Mouse (Mus musculus): ENCODE results near the gene Map4k3. TPM values are rescaled to one million over a fixed set of nuclear protein-coding genes. Genes with fewer than 3 reads are reported as not detected.
"Not testable (repeated sequence)": the region's sequence is repeated elsewhere in the genome, so short reads cannot be mapped to it uniquely, and the experiment has no call there.

Map4k3 gene
- polyA plus RNA-seq, 1 experiment from 2014 or later: 23.5 TPM

DNA sequence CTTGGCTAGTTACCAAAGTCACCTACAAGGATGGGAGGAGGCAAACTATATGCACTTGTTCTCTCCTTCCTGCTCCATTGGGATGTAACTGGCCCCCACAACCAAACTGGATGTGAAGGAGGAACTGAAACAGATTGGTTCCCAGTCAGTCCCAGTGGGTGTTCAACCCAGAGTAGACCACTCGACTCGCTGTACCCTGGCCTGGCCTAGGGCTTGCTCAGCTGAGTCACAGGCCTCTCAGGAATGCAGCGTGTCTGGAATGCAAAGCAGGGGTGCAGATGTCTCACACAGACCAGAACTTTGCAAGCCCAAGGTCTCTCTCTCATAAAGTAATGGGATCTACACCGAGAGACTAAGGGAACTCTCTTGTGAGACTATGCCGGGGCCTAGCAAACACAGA is 27.8 kb upstream of the Map4k3 start:
- Histone ChIP-seq H3K27ac (no peak overlapping the region), H3K4me1 (replicated peaks) (peaks cover 8% of the 10 kb centered on the region; the same call in 1 of the 2 replicates), H3K9me3 (no peaks in the 10 kb centered on the region), H3K27me3 (no peaks in the 10 kb centered on the region), H3K4me3 (replicated peaks) (no peak overlapping the region), H3K4me2 (replicated peaks) (no peak overlapping the region), H3K36me3 (no peaks in the 10 kb centered on the region), H3K9ac (replicated peaks) (no peak overlapping the region)
- no peak for ATAC-seq
- WGBS: 85% methylated on average over 5 of the region's 5 CpGs

- Histone ChIP-seq H3K4me2 (replicated peaks) (no peak overlapping the region), H3K9me3 (no peaks in the 10 kb centered on the region), H3K36me3 (no peaks in the 10 kb centered on the region), H3K27ac (no peak overlapping the region), H3K27me3 (no peaks in the 10 kb centered on the region), H3K9ac (replicated peaks) (no peak overlapping the region), H3K4me1 (replicated peaks) (peaks cover 8% of the 10 kb centered on the region; the same call in 1 of the 2 replicates), H3K4me3 (replicated peaks) (no peak overlapping the region)
- WGBS: 89% methylated on average over 9 of the region's 9 CpGs
- no peak for ATAC-seq
These were observed 27.0 kb upstream of the Map4k3 start for GRCm38 (mm10) chr17:80755076-80755871.

- no peaks in the 10 kb centered on the region for H3K9me3 ChIP-seq
- 76% methylated on average over 8 of the region's 8 CpGs for WGBS
- no peaks in the 10 kb centered on the region for H3K36me3 ChIP-seq
- no peak overlapping the region for H3K9ac ChIP-seq (replicated peaks)
- no peak overlapping the region for H3K4me2 ChIP-seq (replicated peaks)
- H3K27me3 ChIP-seq: no peaks in the 10 kb centered on the region
- no peak overlapping the region for H3K4me3 ChIP-seq (replicated peaks)
- no peak for ATAC-seq
- H3K27ac ChIP-seq: no peak overlapping the region
- H3K4me1 ChIP-seq (replicated peaks): peaks cover 8% of the 10 kb centered on the region; the same call in 1 of the 2 replicates
These were observed 26.3 kb upstream of the Map4k3 start for GRCm38 (mm10) chr17:80754589-80754988.

GRCm38 (mm10) chr17:80752466-80752865 is 24.2 kb upstream of the Map4k3 start:
- H3K4me3 ChIP-seq (replicated peaks): no peak overlapping the region
- no peak for ATAC-seq
- H3K36me3 ChIP-seq: no peaks in the 10 kb centered on the region
- no peaks in the 10 kb centered on the region for H3K27me3 ChIP-seq
- H3K9ac ChIP-seq (replicated peaks): no peak overlapping the region
- 14% methylated on average over 1 of the region's 1 CpGs for WGBS
- no peak overlapping the region for H3K27ac ChIP-seq
- peaks cover 8% of the 10 kb centered on the region; the same call in 1 of the 2 replicates for H3K4me1 ChIP-seq (replicated peaks)
- H3K9me3 ChIP-seq: no peaks in the 10 kb centered on the region
- no peak overlapping the region for H3K4me2 ChIP-seq (replicated peaks)

GRCm38 (mm10) chr17:80739421-80739820 is 11.1 kb upstream of the Map4k3 start:
- Histone ChIP-seq H3K4me2 (replicated peaks) (no peak overlapping the region), H3K27me3 (no peaks in the 10 kb centered on the region), H3K4me1 (replicated peaks) (0 out of 2 replicates have a peak, but pooled peaks cover 3% of the 10 kb centered on the region), H3K36me3 (no peaks in the 10 kb centered on the region), H3K9ac (replicated peaks) (no peak overlapping the region), H3K9me3 (no peaks in the 10 kb centered on the region), H3K4me3 (replicated peaks) (no peak overlapping the region), H3K27ac (no peak overlapping the region)
- WGBS: 42% methylated on average over 5 of the region's 5 CpGs
- ATAC-seq: no peak

GRCm38 (mm10) chr17:80734700-80735099 is 6.4 kb upstream of the Map4k3 start:
- 76% methylated on average over 6 of the region's 6 CpGs for WGBS
- no peaks in the 10 kb centered on the region for H3K27me3 ChIP-seq
- no peak for ATAC-seq
- no peak overlapping the region for H3K4me3 ChIP-seq (replicated peaks)
- H3K27ac ChIP-seq: no peak overlapping the region
- 0 out of 2 replicates have a peak, but pooled peaks cover 3% of the 10 kb centered on the region for H3K4me1 ChIP-seq (replicated peaks)
- H3K9me3 ChIP-seq: no peaks in the 10 kb centered on the region
- H3K36me3 ChIP-seq: no peaks in the 10 kb centered on the region
- H3K9ac ChIP-seq (replicated peaks): no peak overlapping the region
- no peak overlapping the region for H3K4me2 ChIP-seq (replicated peaks)

DNA sequence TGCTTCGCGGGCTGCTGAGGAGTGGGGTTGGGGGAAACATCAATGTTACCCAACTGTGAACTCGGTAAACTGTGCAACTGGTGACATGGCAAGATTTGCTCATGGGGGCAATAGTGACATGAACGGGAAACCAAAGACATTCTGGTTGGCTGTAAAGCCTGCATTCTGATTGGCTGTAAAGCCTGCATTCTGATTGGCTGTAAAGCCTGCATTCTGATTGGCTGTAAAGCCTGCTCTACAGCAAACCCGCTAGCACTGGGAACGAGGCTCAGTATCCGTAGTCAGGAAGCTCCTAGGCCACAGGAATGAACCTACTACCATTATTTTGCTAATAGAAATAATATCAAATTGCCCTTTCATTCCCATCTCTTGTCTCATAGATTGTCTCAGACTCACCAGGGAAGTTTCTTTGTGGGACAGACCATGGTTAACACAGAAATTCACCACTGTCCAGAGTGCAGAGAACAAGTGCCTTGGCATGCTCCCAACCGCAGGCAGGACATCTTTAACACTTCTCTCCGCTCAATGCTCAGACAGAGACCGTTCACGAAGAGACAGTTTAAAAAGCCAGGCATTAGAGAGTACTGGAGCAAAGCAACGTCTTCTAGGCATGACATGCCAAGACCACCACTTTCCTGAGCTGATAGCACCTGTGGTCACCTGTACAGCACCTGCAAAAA is 5.0 kb upstream of the Map4k3 start:
- Histone ChIP-seq H3K9me3 (no peaks in the 10 kb centered on the region), H3K4me2 (replicated peaks) (no peak overlapping the region), H3K27ac (no peak overlapping the region), H3K36me3 (no peaks in the 10 kb centered on the region), H3K27me3 (no peaks in the 10 kb centered on the region), H3K9ac (replicated peaks) (no peak overlapping the region), H3K4me3 (replicated peaks) (no peak overlapping the region), H3K4me1 (replicated peaks) (peaks cover 9% of the 10 kb centered on the region)
- no peak for ATAC-seq
- WGBS: 76% methylated on average over 12 of the region's 12 CpGs

DNA sequence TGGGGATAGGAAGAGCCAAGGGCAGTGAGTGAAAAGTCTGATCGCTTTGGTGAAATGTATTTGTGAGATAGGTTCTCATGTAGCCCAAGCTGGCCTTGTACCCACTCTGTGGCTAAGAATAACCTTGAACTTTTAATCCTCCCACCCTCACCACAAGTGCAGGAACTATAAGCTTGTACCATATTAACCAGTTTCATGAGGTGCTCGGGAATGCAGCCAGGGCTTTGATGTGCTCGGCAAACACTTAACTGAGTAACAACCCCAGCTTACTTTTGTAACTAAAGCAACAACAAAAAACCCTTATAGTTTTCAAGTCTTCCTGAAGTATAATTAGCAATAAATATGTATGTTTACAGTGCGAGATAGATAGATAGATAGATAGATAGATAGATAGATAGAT is 4.0 kb upstream of the Map4k3 start:
- H3K9me3 ChIP-seq: no peaks in the 10 kb centered on the region
- WGBS: 85% methylated on average over 4 of the region's 4 CpGs

DNA sequence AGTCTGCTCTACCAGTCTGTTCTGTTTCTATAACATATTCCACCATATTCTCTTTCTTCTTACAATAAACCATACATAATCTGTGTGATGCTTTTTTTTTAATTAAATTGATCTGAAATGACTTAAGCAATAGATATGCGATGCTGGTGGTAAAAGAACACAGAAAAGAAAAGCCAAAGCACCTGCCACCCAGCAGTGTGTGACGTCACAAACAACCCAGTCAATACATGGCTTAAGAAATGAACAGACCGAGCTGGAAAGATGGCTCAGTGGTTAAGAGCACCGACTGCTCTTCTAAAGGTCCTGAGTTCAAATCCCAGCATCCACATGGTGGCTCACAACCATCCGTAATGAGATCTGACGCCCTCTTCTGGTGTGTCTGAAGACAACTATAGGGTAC is 2.0 kb upstream of the Map4k3 start:
- WGBS: 87% methylated on average over 6 of the region's 6 CpGs
- ATAC-seq: not testable (repeated sequence)
- peaks cover 25% of the 10 kb centered on the region for H3K4me1 ChIP-seq (replicated peaks)

More for the DNA sequence above, 4.0 kb upstream of the Map4k3 start:
- H3K27ac ChIP-seq: no peak overlapping the region
- H3K9ac ChIP-seq (replicated peaks): no peak overlapping the region
- no peaks in the 10 kb centered on the region for H3K36me3 ChIP-seq
- no peaks in the 10 kb centered on the region for H3K27me3 ChIP-seq
- H3K4me3 ChIP-seq (replicated peaks): no peak overlapping the region
- H3K4me2 ChIP-seq (replicated peaks): no peak overlapping the region
- ATAC-seq: no peak
- peaks cover 9% of the 10 kb centered on the region for H3K4me1 ChIP-seq (replicated peaks)

GRCm38 (mm10) chr17:80729825-80730224 is 1.5 kb upstream of the Map4k3 start:
- Histone ChIP-seq H3K27ac (no peak overlapping the region), H3K27me3 (no peaks in the 10 kb centered on the region), H3K4me3 (replicated peaks) (no peak overlapping the region), H3K9me3 (no peaks in the 10 kb centered on the region), H3K4me1 (replicated peaks) (peaks cover 29% of the 10 kb centered on the region), H3K4me2 (replicated peaks) (no peak overlapping the region), H3K9ac (replicated peaks) (no peak overlapping the region), H3K36me3 (no peaks in the 10 kb centered on the region)
- no peak for ATAC-seq
- 82% methylated on average over 5 of the region's 5 CpGs for WGBS

More for the DNA sequence above, 2.0 kb upstream of the Map4k3 start:
- not testable (repeated sequence) for H3K27me3 ChIP-seq; H3K36me3 ChIP-seq; H3K9me3 ChIP-seq; H3K4me2 ChIP-seq (replicated peaks); H3K9ac ChIP-seq (replicated peaks); H3K27ac ChIP-seq; H3K4me3 ChIP-seq (replicated peaks)

DNA sequence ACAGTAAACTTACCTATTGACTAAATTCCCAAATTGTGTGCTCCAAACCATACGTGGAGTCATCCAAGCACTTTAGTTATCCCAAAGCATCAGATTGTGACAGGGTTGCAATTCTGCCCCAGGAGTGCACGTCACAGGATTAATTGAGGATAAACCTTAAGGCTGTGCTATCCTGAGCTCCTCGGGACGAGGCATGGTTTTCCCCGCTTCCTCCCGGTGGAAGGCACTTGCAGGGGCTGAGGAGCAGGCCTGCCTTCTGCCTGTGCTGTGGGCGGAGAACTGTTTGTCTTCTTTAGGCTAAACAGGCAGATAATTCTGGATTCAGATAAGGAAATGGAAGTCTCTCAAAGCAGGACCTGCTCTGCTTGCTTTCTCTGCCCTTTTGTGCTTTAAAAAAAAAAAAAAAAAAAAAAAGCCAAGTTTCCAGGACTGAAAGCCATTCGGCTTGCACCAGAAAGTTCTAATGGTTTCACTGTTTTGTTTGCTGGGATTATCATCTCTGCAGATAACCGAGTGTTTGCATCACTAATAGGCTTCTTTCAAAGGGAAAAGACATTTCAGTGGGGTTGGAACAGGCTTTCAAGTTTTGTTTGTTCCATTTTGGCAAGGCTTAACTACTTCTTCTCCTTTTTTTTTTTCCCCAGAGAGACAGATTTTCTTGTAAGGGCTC is 930 bp upstream of the Map4k3 start:
- Histone ChIP-seq H3K27me3 (no peaks in the 10 kb centered on the region), H3K27ac (peak overlapping the region; percentile 56; the same call in 1 of the 2 replicates), H3K36me3 (no peaks in the 10 kb centered on the region), H3K9ac (replicated peaks) (no peak overlapping the region), H3K4me3 (replicated peaks) (peak overlapping the region; percentile 97; the same call in 1 of the 2 replicates), H3K4me2 (replicated peaks) (peak overlapping the region; percentile 72; the same call in 1 of the 2 replicates), H3K9me3 (no peaks in the 10 kb centered on the region), H3K4me1 (replicated peaks) (peaks cover 35% of the 10 kb centered on the region)
- ATAC-seq: no peak
- WGBS: 15% methylated on average over 9 of the region's 9 CpGs

Measured in midbrain, embryonic 13.5 days (tissue).